Mouse (Mus musculus) cerebellum, postnatal 36 days (tissue): ENCODE measurements at regions not wholly inside any gene's neighbourhood (a gene's known extent, or its start where the extent isn't known, plus 50 kb on each side); places are given as distances from the start of the nearest gene placed in this dataset.
A peak's percentile ranks its signal among the peaks of the same experiment; 100 is the strongest.

Source experiments
- DNase-seq, 2 experiments: peaks; one replicate each; pipeline ENCODE4 v3.0.0; 2021 to 2022; ENCODE audit warnings: mixed read lengths in 2 of 2

DNA sequence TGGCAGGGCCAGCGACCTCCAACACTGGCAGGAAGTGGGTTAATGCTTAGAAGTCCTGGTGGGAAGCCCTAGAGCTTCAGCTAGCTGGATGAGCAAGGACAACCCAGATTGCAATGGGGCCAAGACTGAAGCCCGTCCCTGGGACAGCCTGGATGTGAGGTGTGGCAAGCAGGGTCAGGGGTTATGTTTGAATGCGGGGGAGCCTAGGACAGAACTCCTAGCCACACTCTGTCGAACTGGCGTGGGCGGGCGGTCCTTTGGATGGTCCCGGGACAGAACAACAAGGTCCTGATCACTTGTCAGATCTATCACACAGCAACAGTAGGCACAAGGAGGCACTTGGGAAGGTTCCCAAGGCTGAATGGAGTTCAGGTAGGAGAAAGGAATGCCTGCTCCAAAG is 101.1 kb upstream of the Ccnd1 start:
- no peak for DNase-seq

DNA sequence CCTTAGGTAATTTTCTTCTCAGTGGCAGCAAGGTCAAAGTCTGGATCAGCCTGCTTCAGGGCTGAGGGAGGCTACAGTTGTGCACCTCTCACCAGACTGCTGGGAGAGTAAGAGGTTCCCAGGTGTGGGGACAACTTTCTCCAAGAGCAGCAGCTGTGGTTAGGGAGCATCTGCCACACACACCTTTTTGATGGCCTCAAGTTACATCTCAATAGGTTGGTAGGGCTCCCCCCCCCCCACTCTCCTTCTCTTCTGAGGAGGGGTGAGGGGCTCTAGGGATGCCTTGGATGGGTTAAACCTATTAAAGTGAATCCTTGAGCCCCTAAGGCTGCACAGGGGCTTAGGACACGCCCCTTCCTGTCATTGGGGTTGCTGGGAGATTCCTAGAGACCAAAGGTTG is 94.7 kb upstream of the Ccnd1 start:
- DNase-seq = no peak

GRCm38 (mm10) chr7:145031275-145031674 is 91.5 kb upstream of the Ccnd1 start:
- no peak for DNase-seq

DNA sequence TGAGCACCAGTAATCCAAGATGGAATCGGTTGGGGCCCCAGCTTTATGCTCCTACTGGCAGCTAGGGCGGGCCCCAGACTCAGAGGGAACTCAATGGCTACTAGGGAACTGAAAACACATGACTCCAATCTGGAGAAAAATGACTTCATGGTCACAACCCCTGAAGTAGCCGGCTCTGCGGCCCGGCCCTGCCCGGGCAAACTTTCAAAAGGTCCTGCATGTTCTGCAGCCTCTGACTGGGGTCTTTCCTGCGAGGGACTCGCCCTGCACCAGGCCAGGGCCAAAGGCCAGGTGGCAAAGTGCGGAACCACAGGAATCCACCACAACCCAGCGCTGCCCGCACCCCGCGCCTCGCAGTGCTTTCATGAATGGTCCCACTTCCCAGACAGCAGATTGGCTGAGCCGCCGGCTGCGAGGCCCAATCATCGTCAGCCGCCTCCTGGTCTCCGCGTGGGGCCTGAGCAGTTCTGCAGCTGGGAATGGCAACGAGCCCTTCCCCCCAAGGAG is 91.0 kb upstream of the Ccnd1 start:
- peak; percentile 40 to 53 for DNase-seq

DNA sequence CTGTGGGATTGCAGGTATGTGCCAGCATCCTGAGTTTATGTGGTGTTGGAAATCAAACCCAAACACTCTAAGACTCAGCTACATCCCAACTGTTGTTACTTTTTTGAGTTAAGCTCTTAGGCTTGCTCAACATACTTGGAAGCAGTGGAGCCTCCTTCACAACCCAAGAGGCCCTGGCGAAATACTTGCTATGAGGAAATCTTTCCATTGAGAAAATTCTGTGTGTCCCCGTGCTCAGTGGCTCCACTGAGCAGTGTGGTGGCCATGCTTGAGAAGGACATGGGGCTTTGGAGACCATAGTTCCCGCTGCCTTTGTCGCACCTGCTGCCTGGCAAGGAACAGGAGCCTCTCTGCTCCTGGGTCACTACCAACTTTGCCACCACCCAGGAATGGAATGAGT is 89.9 kb upstream of the Ccnd1 start:
- DNase-seq = no peak

DNA sequence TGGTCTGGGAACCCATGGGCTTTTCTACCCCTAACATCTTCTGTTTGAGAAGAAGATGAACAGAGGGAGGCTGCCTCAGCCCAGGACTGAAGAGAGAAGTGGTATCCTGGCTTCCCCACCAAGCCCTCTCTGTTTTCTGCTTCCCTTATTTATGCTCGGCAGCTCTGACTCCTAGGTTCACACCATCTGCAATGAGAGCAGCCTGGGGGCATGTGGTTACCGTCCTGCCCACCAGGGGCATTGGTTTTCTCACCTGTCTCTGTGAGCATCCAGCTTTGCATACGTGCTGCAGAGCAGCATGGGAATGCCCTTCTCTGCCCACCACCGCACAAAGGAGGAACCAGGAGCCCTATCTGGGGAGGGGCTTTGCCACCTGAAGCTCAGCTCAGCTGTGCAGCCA is 89.4 kb upstream of the Ccnd1 start:
- DNase-seq = no peak

DNA sequence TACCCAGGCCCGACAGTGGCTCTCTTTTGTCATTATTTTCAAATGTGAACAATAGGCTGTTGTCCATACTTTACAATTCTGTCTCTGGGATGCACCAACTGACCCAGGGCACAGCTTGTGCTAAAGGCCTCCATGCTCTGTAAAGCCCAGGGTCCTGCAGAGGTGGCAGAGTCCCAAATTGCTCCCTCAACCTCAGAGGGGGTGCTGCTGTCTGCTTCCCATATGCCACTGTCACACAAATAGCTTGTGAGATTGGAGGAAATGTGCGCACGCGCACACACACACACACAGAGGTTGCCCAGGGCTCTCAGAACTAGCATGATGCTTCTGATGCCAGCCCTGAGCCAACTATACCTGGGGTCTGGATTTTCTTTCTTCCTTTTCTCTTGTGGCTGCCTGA is 87.3 kb upstream of the Ccnd1 start:
- no peak for DNase-seq

DNA sequence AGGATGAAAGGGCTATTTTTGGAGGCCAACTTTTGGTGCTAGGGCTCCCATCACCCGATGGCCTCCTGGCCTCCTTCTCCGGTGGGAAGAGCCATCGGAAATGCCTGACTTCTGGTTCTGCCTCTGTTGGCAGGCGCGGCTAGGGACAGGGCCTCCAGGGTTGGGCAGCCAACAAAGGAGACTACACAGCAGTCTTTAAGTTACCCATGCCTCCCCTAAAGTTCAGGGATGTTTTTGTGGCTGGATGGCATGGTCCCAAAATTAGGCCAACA is 86.2 kb upstream of the Ccnd1 start:
- DNase-seq = no peak

- no peak for DNase-seq
Measured at GRCm38 (mm10) chr7:145025186-145026013, 85.7 kb upstream of the Ccnd1 start.

GRCm38 (mm10) chr7:145024651-145025050 is 84.9 kb upstream of the Ccnd1 start:
- no peak for DNase-seq

DNA sequence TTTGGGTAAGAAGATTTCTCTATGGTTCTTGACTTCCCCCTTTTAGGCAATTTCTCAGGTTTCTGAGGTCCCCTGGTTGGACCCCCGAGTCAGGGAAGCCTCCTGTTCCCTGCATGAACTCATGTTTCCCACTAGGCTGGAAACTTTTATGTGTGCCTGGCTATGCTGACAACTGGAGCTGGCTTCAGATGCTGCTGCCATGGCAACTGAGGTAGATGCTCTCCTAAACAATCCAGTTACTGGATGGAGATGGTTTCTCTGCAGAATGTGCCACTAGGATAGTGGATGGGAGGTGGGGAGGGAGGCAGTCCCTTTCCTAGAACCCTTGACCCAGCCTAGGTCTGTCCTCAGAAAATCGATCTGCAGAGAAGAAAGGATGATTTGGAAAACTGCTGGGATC is 79.4 kb upstream of the Ccnd1 start:
- DNase-seq = no peak

DNA sequence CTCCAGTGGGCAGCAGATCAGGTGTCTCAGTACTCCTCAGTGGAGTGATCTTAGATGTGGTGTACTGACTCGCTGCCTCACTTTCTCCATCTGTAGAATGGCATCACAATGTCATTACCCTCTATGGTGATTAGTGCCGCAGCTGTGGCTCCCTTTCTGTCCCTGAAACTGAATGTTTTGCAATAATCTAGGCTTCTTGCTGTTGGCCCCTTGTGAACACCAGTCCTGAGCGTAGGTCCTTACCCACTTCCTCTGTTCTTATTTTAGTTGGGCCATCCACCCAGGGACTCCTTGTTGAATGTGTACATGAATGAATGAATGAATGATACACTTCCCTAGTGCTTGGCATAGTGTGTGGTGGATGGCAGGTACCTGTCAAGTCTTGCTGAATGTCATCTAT is 78.4 kb upstream of the Ccnd1 start:
- DNase-seq = no peak

GRCm38 (mm10) chr7:145015463-145016085 is 75.8 kb upstream of the Ccnd1 start:
- DNase-seq = no peak

- no peak for DNase-seq
Measured at GRCm38 (mm10) chr7:145010757-145011156, 71.0 kb upstream of the Ccnd1 start.

DNA sequence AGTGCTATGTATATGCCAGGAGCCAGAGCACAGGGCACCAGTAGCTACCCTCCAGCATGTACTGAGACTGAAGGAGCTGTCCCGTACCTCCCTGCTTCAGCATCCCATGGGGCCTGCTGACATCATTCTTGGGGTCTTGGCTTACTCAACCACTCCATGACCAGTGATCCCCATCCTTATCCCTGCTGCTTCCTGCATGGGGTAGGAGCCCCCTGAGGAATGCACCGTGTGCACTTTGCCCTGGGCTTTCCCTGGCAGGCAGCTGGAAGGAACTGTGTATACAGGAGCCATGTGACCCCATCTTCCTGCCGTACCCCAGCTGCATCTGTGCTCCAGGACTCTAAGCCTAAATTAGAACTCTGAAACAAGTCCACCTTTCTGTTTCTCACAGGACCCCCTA is 70.3 kb upstream of the Ccnd1 start:
- DNase-seq = no peak

GRCm38 (mm10) chr7:145008662-145009333 is 69.1 kb upstream of the Ccnd1 start:
- DNase-seq = no peak

GRCm38 (mm10) chr7:145007216-145007615 is 67.5 kb upstream of the Ccnd1 start:
- DNase-seq = no peak

- no peak for DNase-seq
Measured at GRCm38 (mm10) chr7:145001503-145002084, 61.9 kb upstream of the Ccnd1 start.

- DNase-seq = no peak
Measured at GRCm38 (mm10) chr7:144999741-145000140, 60.0 kb upstream of the Ccnd1 start.

DNA sequence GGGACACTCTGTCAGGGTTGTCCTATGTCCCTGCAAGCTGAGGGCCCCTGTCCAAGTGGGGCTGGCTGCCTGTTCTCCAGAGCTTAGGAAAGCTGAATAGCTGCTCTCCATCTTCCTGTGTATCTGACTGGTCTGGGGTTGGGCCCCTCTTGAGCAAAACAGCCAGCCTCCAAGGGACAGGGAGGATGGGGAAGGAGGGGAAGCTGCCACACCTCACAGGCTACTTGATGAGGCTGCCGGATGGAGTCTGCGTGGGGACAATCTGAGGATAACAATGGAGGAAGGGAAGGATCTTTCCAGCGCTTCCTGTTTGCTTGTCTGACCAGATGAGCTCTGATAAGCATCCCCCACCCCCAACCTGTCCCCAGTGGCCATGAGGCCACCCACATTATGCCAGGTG is 57.1 kb upstream of the Ccnd1 start:
- DNase-seq = no peak

GRCm38 (mm10) chr7:144994229-144994628 is 54.5 kb upstream of the Ccnd1 start:
- no peak for DNase-seq

- no peak for DNase-seq
Measured at GRCm38 (mm10) chr7:144993566-144993965, 53.8 kb upstream of the Ccnd1 start.

GRCm38 (mm10) chr7:144991760-144992159 is 52.0 kb upstream of the Ccnd1 start:
- no peak for DNase-seq
